Mouse (Mus musculus): ENCODE data around the gene Olfr141. TPM values are rescaled to one million over a fixed set of nuclear protein-coding genes. Genes with fewer than 3 reads are reported as not detected.

Olfr141 gene
- not detected in 2 replicates for polyA plus RNA-seq (2012; ENCODE audit: insufficient read depth, low replicate concordance)

GRCm38 (mm10) chr2:86809918-86810317 is at the start of gene Olfr141:
Olfr141 (minus strand) TSS chr2:86810018.
- Histone ChIP-seq H3K4me3 (replicated peaks) (no peak within 1 kb of the TSS), H3K36me3 (replicated peaks; ENCODE audit: low read length) (no peaks in the 10 kb centered on the region), H3K4me1 (no peaks in the 10 kb centered on the region), H3K9me3 (no peaks in the 10 kb centered on the region), H3K27me3 (replicated peaks) (no peaks in the 10 kb centered on the region)
- TF ChIP-seq FLI1 (IDR thresholded peaks at IDR 0.05; ENCODE audit: low read length) = no peak
- no peak for TF ChIP-seq GATA1 (IDR thresholded peaks at IDR 0.05; ENCODE audit: borderline replicate concordance, low read length)

- TF ChIP-seq FLI1 (IDR thresholded peaks at IDR 0.05; ENCODE audit: low read length) (no peak), GATA1 (IDR thresholded peaks at IDR 0.05; ENCODE audit: borderline replicate concordance, low read length) (no peak)
- H3K36me3 ChIP-seq (replicated peaks; ENCODE audit: low read length) = no peaks in the 10 kb centered on the region
- H3K4me3 ChIP-seq (replicated peaks) = no peak within 1 kb of the TSS
- H3K4me1 ChIP-seq = no peaks in the 10 kb centered on the region
- H3K9me3 ChIP-seq = no peaks in the 10 kb centered on the region
- H3K27me3 ChIP-seq (replicated peaks) = no peaks in the 10 kb centered on the region
Measured at GRCm38 (mm10) chr2:86851596-86851995, 41.8 kb upstream of the Olfr141 start, which contains the start of gene Olfr1095. Olfr1095 (minus strand) TSS chr2:86851696.

- H3K27me3 ChIP-seq (replicated peaks) = no peaks in the 10 kb centered on the region
- H3K4me3 ChIP-seq (replicated peaks) = no peak within 1 kb of the TSS
- H3K9me3 ChIP-seq = no peaks in the 10 kb centered on the region
- no peaks in the 10 kb centered on the region for H3K4me1 ChIP-seq
- H3K36me3 ChIP-seq (replicated peaks; ENCODE audit: low read length) = no peaks in the 10 kb centered on the region
- TF ChIP-seq FLI1 (IDR thresholded peaks at IDR 0.05; ENCODE audit: low read length) = no peak
- no peak for TF ChIP-seq GATA1 (IDR thresholded peaks at IDR 0.05; ENCODE audit: borderline replicate concordance, low read length)
Measured at GRCm38 (mm10) chr2:86824363-86824762, 14.5 kb upstream of the Olfr141 start, which contains the start of gene Olfr1094. Olfr1094 (plus strand) TSS chr2:86824663.

GRCm38 (mm10) chr2:86782179-86782578 is 27.6 kb downstream of the Olfr141 start, which contains the start of gene Olfr1093:
Olfr1093 (plus strand) TSS chr2:86782479.
- TF ChIP-seq FLI1 (IDR thresholded peaks at IDR 0.05; ENCODE audit: low read length) = no peak
- TF ChIP-seq GATA1 (IDR thresholded peaks at IDR 0.05; ENCODE audit: borderline replicate concordance, low read length) = no peak

GRCm38 (mm10) chr2:86761050-86761449 is 48.8 kb downstream of the Olfr141 start:
- no peaks in the 10 kb centered on the region for H3K4me1 ChIP-seq
- no peaks in the 10 kb centered on the region for H3K9me3 ChIP-seq
- no peak overlapping the region for H3K4me3 ChIP-seq (replicated peaks)
- H3K27me3 ChIP-seq (replicated peaks) = no peaks in the 10 kb centered on the region
- no peaks in the 10 kb centered on the region for H3K36me3 ChIP-seq (replicated peaks; ENCODE audit: low read length)
- no peak for TF ChIP-seq GATA1 (IDR thresholded peaks at IDR 0.05; ENCODE audit: borderline replicate concordance, low read length)
- no peak for TF ChIP-seq FLI1 (IDR thresholded peaks at IDR 0.05; ENCODE audit: low read length)

More at GRCm38 (mm10) chr2:86782179-86782578, 27.6 kb downstream of the Olfr141 start, which contains the start of gene Olfr1093:
- Histone ChIP-seq H3K4me3 (replicated peaks) (no peak within 1 kb of the TSS), H3K27me3 (replicated peaks) (no peaks in the 10 kb centered on the region), H3K36me3 (replicated peaks; ENCODE audit: low read length) (no peaks in the 10 kb centered on the region), H3K4me1 (no peaks in the 10 kb centered on the region), H3K9me3 (no peaks in the 10 kb centered on the region)

GRCm38 (mm10) chr2:86758893-86759292 is 50.9 kb downstream of the Olfr141 start, which contains the start of gene Olfr1090:
Olfr1090 (minus strand) TSS chr2:86758993.
- Histone ChIP-seq H3K9me3 (no peaks in the 10 kb centered on the region), H3K36me3 (replicated peaks; ENCODE audit: low read length) (no peaks in the 10 kb centered on the region), H3K27me3 (replicated peaks) (no peaks in the 10 kb centered on the region), H3K4me3 (replicated peaks) (no peak within 1 kb of the TSS), H3K4me1 (no peaks in the 10 kb centered on the region)
- TF ChIP-seq GATA1 (IDR thresholded peaks at IDR 0.05; ENCODE audit: borderline replicate concordance, low read length) = no peak
- no peak for TF ChIP-seq FLI1 (IDR thresholded peaks at IDR 0.05; ENCODE audit: low read length)

Other genes starting within 250 kb of the Olfr141 start
- not detected in 2 replicates for gene Olfr1082, start 211.1 kb downstream of the Olfr141 start, polyA plus RNA-seq (2012; ENCODE audit: insufficient read depth, low replicate concordance)
- gene Olfr1084, start 170.3 kb downstream of the Olfr141 start, polyA plus RNA-seq (2012; ENCODE audit: insufficient read depth, low replicate concordance) = not detected in 2 replicates
- not detected in 2 replicates for gene Olfr1085, start 148.0 kb downstream of the Olfr141 start, polyA plus RNA-seq (2012; ENCODE audit: insufficient read depth, low replicate concordance)
- not detected in 2 replicates for gene Olfr1086, start 129.9 kb downstream of the Olfr141 start, polyA plus RNA-seq (2012; ENCODE audit: insufficient read depth, low replicate concordance)
- gene Olfr1087, start 111.6 kb downstream of the Olfr141 start, polyA plus RNA-seq (2012; ENCODE audit: insufficient read depth, low replicate concordance) = not detected in 2 replicates
- not detected in 2 replicates for gene Olfr1089, start 76.3 kb downstream of the Olfr141 start, polyA plus RNA-seq (2012; ENCODE audit: insufficient read depth, low replicate concordance)
- gene Olfr1090, start 51.0 kb downstream of the Olfr141 start, polyA plus RNA-seq (2012; ENCODE audit: insufficient read depth, low replicate concordance) = not detected in 2 replicates
- 0.12 TPM in 1 of 2 replicates, not detected in the other for gene Olfr1093, start 27.5 kb downstream of the Olfr141 start, polyA plus RNA-seq (2012; ENCODE audit: insufficient read depth, low replicate concordance)
- gene Olfr1094, start 14.6 kb upstream of the Olfr141 start, polyA plus RNA-seq (2012; ENCODE audit: insufficient read depth, low replicate concordance) = not detected in 2 replicates
- 4.0 TPM in 1 of 2 replicates, not detected in the other for gene Olfr1095, start 41.7 kb upstream of the Olfr141 start, polyA plus RNA-seq (2012; ENCODE audit: insufficient read depth, low replicate concordance)
- gene Gm13723, start 64.8 kb upstream of the Olfr141 start, polyA plus RNA-seq (2012; ENCODE audit: insufficient read depth, low replicate concordance) = not detected in 2 replicates
- gene Olfr1097, start 82.2 kb upstream of the Olfr141 start, polyA plus RNA-seq (2012; ENCODE audit: insufficient read depth, low replicate concordance) = not detected in 2 replicates
- gene Olfr1098, start 114.5 kb upstream of the Olfr141 start, polyA plus RNA-seq (2012; ENCODE audit: insufficient read depth, low replicate concordance) = not detected in 2 replicates
- gene Olfr1099, start 150.7 kb upstream of the Olfr141 start, polyA plus RNA-seq (2012; ENCODE audit: insufficient read depth, low replicate concordance) = not detected in 2 replicates
- gene Olfr1100, start 169.9 kb upstream of the Olfr141 start, polyA plus RNA-seq (2012; ENCODE audit: insufficient read depth, low replicate concordance) = not detected in 2 replicates
- gene Olfr1101, start 181.2 kb upstream of the Olfr141 start, polyA plus RNA-seq (2012; ENCODE audit: insufficient read depth, low replicate concordance) = not detected in 2 replicates
- not detected in 2 replicates for gene Olfr1102, start 188.4 kb upstream of the Olfr141 start, polyA plus RNA-seq (2012; ENCODE audit: insufficient read depth, low replicate concordance)
- not detected in 2 replicates for gene Olfr1104, start 217.1 kb upstream of the Olfr141 start, polyA plus RNA-seq (2012; ENCODE audit: insufficient read depth, low replicate concordance)
- 0.02 TPM in 1 of 2 replicates, not detected in the other for gene Olfr1105, start 226.5 kb upstream of the Olfr141 start, polyA plus RNA-seq (2012; ENCODE audit: insufficient read depth, low replicate concordance)
- not detected in 2 replicates for gene Olfr1106, start 242.3 kb upstream of the Olfr141 start, polyA plus RNA-seq (2012; ENCODE audit: insufficient read depth, low replicate concordance)